Mouse (Mus musculus): ENCODE data around the gene Smim11.

Gene Smim11

GRCm38 (mm10) chr16:92320361-92320760, 19.3 kb downstream of the Smim11 start:
- DNase-seq = no peak

DNA sequence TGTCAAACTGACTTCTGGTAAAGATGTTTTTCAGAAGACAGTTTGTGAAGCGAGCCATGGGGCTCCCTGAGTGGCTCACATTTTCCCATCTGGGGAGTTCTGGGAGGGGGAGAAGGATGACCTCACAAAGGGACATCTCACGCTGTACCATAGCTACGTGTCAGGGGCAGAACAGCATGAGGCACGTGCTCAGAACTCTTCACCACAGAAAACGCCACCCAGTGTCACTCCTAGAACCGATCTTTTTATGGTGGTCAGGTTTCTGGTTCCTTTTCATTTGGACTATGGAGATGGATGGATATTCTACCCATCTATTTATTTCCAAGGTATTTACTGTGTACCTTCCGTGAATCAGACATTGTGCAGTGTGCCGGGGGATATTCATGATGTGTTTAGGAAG, 20.3 kb downstream of the Smim11 start, which contains the start of gene Fam243:
Gene Fam243, minus strand, starts transcription at position 101 of the 400 bp plus-strand sequence.
- no peak for DNase-seq

DNA sequence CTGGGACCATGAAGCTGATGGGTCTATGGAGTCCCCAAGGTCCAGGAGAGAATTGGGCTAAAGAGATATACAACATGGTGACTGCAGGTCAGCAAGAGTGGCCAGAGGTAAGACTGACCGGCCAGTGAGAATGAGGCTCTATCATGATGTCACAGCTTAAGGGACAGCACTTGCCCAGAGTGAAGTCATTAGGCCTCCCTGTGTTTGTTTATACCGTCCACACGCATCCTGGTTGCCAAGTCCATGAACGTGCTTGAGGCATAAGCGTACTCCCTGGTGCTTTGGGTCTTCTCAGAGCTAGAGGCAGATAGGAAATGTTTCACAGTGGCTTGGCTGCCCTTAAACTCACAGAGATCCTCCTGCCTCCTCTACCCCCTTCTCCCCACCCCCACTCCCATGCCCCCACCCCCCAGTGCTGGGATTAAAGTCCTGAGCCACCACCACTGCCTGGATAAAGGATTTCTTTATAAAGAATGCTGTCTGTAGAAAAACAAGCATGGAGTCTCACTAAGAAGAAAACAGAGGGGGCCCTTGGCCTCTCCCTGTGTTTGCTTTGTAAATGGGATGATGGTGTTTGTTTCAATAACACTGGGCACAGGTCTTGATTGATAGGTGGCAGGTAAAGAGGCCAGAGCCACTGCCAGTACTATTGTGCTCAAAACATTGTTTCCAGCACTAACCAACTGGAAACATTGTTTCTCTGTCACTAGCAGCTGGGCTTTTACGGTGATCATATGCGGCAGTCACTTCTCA, 23.4 kb downstream of the Smim11 start:
- DNase-seq = no peak

- no peak for DNase-seq
These were observed 23.9 kb downstream of the Smim11 start for GRCm38 (mm10) chr16:92325062-92325406.

- no peak for DNase-seq
These were observed 26.8 kb downstream of the Smim11 start for GRCm38 (mm10) chr16:92327911-92328310.

DNA sequence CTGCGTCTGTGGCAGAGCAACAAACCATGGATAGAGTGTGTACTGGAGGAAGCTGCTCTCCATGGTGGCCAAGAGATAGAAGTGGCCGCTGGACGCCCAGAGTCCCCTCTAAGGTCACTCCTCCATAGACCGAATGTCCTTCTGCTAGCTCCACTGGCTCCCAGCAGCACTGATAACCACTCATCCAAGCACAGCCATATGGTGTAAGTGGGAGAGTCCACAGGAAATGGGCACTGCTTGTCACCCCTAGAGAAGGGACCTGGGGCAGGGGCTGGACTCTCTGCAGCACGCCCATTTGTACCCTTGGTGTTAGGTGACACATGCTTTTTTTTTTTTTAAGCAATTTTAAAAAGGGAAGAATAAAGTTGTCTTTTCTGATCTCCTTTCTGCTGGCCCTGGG, 29.9 kb downstream of the Smim11 start:
- DNase-seq = no peak

DNA sequence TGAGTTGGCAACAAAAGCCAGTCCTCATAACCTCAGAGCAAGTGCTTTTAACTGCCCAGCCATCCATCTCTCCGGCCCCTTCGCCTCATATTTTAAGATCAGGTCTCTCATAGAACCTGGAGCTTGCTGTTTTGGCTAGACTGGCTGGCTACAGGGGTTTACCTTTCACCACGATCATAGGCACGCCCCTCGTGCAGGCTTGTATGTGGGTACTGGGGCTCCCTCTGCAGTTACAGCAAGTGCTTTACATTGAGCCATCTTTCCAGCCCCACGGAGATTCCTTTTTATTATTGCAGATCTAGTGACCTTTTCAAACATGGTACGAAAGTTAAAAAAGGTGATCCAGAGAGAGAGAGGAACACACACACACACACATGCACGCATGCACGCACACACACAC, 33.5 kb downstream of the Smim11 start:
- no peak for DNase-seq

GRCm38 (mm10) chr16:92336280-92336679, 35.2 kb downstream of the Smim11 start:
- DNase-seq = peak; percentile 83

DNA sequence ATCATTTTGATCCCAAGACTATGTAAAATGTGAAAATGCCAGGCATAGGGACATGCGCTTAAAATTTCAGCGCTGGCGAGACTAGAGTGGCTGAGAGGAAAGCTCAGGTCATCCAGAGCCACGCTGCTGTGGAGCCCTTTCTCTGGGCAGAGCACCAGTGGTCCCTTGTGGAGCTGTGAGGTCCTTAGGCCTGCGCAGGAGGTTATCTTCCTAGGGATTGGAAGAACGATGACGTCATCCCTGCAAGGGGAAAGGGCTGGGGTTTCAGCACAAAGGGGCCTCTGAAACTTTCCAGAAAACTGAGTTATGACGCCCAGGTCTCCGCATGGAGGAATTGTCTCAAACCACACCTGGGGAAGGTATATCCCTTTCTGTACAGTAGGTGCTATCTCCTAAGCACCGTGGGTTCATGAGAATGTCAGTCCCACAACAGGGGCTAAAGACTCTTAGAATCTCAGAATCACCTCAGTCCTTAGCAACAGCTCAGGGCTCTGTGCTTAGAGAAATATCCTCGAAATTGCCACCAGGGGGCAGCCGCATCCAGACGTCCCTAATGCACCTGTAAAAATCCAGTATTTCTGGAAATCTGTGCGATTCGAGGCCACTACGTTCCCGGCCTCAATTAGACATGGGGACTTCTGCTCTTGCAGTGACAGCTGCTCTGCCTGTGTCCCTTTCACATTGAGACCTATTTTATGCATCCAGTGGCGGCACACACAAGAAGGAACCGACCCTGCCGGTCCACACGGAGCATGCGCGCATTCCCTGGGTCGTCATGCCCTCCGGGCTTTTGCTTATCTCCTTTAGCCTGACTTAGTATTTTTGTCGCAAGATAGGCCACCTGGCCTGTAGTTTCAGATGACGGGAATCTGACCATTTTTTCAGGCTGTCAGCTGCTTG, 39.8 kb downstream of the Smim11 start:
- peak; percentile 68 for DNase-seq

- no peak for DNase-seq
These were observed 44.1 kb downstream of the Smim11 start for GRCm38 (mm10) chr16:92345177-92345576.

GRCm38 (mm10) chr16:92346297-92346916, 45.3 kb downstream of the Smim11 start:
- DNase-seq = no peak

DNA sequence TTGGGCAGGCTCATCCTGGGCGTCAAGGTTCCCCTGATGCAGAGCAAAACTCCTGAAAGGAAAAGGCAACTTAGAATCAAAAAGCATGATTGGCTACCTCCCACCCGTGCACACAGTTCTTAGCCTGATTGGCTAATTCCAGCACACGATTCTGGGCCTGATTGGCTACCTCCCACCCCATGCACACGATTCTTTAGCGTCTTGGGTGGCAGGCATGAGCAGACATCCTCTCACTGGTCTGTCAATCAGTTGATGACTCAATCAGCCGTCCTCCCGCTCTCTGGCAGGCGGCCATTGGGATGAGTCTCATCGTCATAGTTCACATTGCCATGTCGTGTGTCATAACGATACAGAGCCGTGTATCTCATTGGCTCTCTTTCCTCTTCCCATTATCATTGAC, 47.9 kb downstream of the Smim11 start:
- peak; percentile 32 for DNase-seq

DNA sequence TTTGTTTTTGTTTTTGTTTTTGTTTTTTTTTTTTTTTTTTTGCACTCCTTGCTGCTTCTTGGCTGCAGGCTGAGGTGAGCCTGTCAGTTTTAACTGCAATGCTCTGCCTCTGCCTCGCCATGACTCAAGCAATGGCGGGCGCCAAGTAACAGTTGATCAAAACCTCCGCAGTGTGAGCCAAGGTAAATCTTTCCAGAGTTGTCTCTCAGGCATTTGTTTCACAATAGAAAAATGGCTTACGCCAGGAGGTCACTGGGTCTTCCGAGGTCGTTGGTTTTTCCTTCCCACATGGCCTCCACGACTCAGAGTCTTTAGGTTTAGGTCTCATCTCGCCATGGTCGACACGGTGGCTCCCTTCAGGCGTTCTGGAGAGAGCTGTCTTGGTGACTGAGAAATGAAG, 52.2 kb downstream of the Smim11 start:
- no peak for DNase-seq

- DNase-seq = no peak
These were observed 52.8 kb downstream of the Smim11 start for GRCm38 (mm10) chr16:92353897-92354296.

GRCm38 (mm10) chr16:92355366-92355765, 54.3 kb downstream of the Smim11 start:
- DNase-seq = no peak

DNA sequence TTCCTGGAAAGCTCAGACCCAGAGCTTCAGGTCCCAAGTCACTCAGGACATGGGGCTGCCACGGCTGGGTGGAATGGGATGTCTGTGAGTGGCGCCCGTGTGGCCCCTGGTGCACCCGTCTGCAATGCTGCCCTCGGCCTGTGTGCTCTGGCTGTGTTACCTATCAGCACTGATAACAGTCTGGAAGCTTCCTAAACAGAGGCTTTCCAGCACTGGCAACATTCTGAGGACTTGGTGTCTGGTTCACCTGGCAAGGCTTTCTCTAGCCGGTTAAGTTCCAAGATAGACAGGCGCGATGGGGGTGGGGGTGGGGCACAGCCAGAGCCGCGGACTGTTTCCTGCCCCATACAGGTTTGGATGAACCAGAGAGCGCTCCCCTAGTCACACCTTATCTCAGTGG, 54.9 kb downstream of the Smim11 start:
- no peak for DNase-seq

- no peak for DNase-seq
These were observed 55.9 kb downstream of the Smim11 start for GRCm38 (mm10) chr16:92357023-92357422.

GRCm38 (mm10) chr16:92357566-92357965, 56.5 kb downstream of the Smim11 start:
- no peak for DNase-seq

GRCm38 (mm10) chr16:92358734-92359133, 57.6 kb downstream of the Smim11 start:
- DNase-seq = no peak

GRCm38 (mm10) chr16:92359229-92359628, 58.1 kb downstream of the Smim11 start, which contains the start of gene Kcne1:
Gene Kcne1 (minus strand): TSS chr16:92359468.
- no peak for DNase-seq

GRCm38 (mm10) chr16:92360711-92361110, 59.6 kb downstream of the Smim11 start:
- no peak for DNase-seq

Data from lung, postnatal 36 days (tissue).